Mouse (Mus musculus) megakaryocyte, embryonic 14.5 days (primary cell): ENCODE data around the gene Ap3s2. TPM values are rescaled to one million over a fixed set of nuclear protein-coding genes. Genes with fewer than 3 reads are reported as not detected.

Source experiments
- H3K27me3 ChIP-seq: replicated peaks from 2 replicates; pipeline ENCODE3; 2012; ENCODE audit warnings: inconsistent platforms
- H3K36me3 ChIP-seq: replicated peaks from 2 replicates; pipeline ENCODE3; 2012; ENCODE audit warnings: low read length, inconsistent platforms, mixed read lengths
- H3K4me1 ChIP-seq: 2 replicates; pipeline ENCODE4 v1.6.1; 2012; ENCODE audit warnings: inconsistent platforms
- H3K4me3 ChIP-seq: replicated peaks from 2 replicates; pipeline ENCODE3; 2012; ENCODE audit warnings: moderate library complexity, mild to moderate bottlenecking, inconsistent platforms
- H3K9me3 ChIP-seq: 2 replicates; pipeline ENCODE4 v1.6.1; 2012; ENCODE audit warnings: inconsistent platforms
- FLI1 ChIP-seq: IDR thresholded peaks from 2 replicates; pipeline ENCODE4 v1.6.1; 2012; ENCODE audit warnings: low read length, inconsistent platforms, mixed read lengths
- GATA1 ChIP-seq: IDR thresholded peaks from 3 replicates; pipeline ENCODE4 v1.6.1; 2012; ENCODE audit warnings: mixed read lengths, low read length, inconsistent platforms, borderline replicate concordance
- polyA plus RNA-seq: library from polyadenylated mRNA; stranded (reverse); fragments of >175 nt; gene quantifications from 2 replicates; pipeline ENCODE4 v1.2.3, GENCODE M21; 2012; ENCODE audit warnings: low replicate concordance; ENCODE audit not compliant: insufficient read depth

The Ap3s2 gene
- polyA plus RNA-seq, 1 experiment, result 5.0 TPM

GRCm38 (mm10) chr7:79847456-79848451 lies 72.7 kb downstream of the Ap3s2 start:
- Histone ChIP-seq H3K9me3 (no peaks in the 10 kb centered on the region), H3K27me3 (peaks cover 80% of the 10 kb centered on the region), H3K4me1 (peaks cover 24% of the 10 kb centered on the region), H3K36me3 (no peaks in the 10 kb centered on the region), H3K4me3 (peak overlapping the region; percentile 83)
- TF ChIP-seq GATA1, result no peak
- TF ChIP-seq FLI1, result no peak

- no peak overlapping the region for H3K4me3 ChIP-seq
- TF ChIP-seq FLI1 (no peak), GATA1 (no peak)
- peaks cover 89% of the 10 kb centered on the region for H3K27me3 ChIP-seq
- no peaks in the 10 kb centered on the region for H3K9me3 ChIP-seq
- H3K36me3 ChIP-seq, result no peaks in the 10 kb centered on the region
- H3K4me1 ChIP-seq, result peaks cover 24% of the 10 kb centered on the region
Measured at GRCm38 (mm10) chr7:79846342-79846741, 74.1 kb downstream of the Ap3s2 start.

GRCm38 (mm10) chr7:79844090-79844802 lies 76.2 kb downstream of the Ap3s2 start:
- Histone ChIP-seq H3K4me1 (peaks cover 24% of the 10 kb centered on the region), H3K9me3 (no peaks in the 10 kb centered on the region), H3K4me3 (no peak overlapping the region), H3K36me3 (no peaks in the 10 kb centered on the region), H3K27me3 (peaks cover 84% of the 10 kb centered on the region)
- TF ChIP-seq GATA1 (no peak), FLI1 (no peak)

GRCm38 (mm10) chr7:79842163-79842562 lies 78.3 kb downstream of the Ap3s2 start:
- Histone ChIP-seq H3K4me1 (peaks cover 15% of the 10 kb centered on the region), H3K36me3 (no peaks in the 10 kb centered on the region), H3K9me3 (no peaks in the 10 kb centered on the region), H3K4me3 (no peak overlapping the region), H3K27me3 (peaks cover 83% of the 10 kb centered on the region)
- TF ChIP-seq GATA1 (no peak), FLI1 (no peak)

GRCm38 (mm10) chr7:79837247-79837646 lies 83.2 kb downstream of the Ap3s2 start:
- H3K4me1 ChIP-seq, result no peaks in the 10 kb centered on the region
- H3K27me3 ChIP-seq, result peaks cover 72% of the 10 kb centered on the region
- no peaks in the 10 kb centered on the region for H3K9me3 ChIP-seq
- TF ChIP-seq GATA1 (no peak), FLI1 (no peak)
- H3K36me3 ChIP-seq, result no peaks in the 10 kb centered on the region
- no peak overlapping the region for H3K4me3 ChIP-seq

- Histone ChIP-seq H3K27me3 (peaks cover 59% of the 10 kb centered on the region), H3K9me3 (no peaks in the 10 kb centered on the region), H3K36me3 (no peaks in the 10 kb centered on the region), H3K4me1 (no peaks in the 10 kb centered on the region), H3K4me3 (no peak overlapping the region)
- no peak for TF ChIP-seq GATA1
- no peak for TF ChIP-seq FLI1
Measured at GRCm38 (mm10) chr7:79835196-79835595, 85.3 kb downstream of the Ap3s2 start.

- Histone ChIP-seq H3K4me1 (no peaks in the 10 kb centered on the region), H3K36me3 (no peaks in the 10 kb centered on the region), H3K27me3 (peaks cover 44% of the 10 kb centered on the region), H3K9me3 (no peaks in the 10 kb centered on the region), H3K4me3 (no peak overlapping the region)
- TF ChIP-seq FLI1 (no peak), GATA1 (no peak)
Measured at GRCm38 (mm10) chr7:79832980-79833379, 87.5 kb downstream of the Ap3s2 start.

GRCm38 (mm10) chr7:79831585-79831984 lies 88.9 kb downstream of the Ap3s2 start:
- Histone ChIP-seq H3K4me1 (no peaks in the 10 kb centered on the region), H3K9me3 (no peaks in the 10 kb centered on the region), H3K4me3 (no peak overlapping the region), H3K27me3 (peaks cover 46% of the 10 kb centered on the region), H3K36me3 (no peaks in the 10 kb centered on the region)
- no peak for TF ChIP-seq FLI1

GRCm38 (mm10) chr7:79831145-79831544 lies 89.3 kb downstream of the Ap3s2 start:
- TF ChIP-seq FLI1, result no peak
- TF ChIP-seq GATA1, result no peak
- no peak overlapping the region for H3K4me3 ChIP-seq
- H3K36me3 ChIP-seq, result no peaks in the 10 kb centered on the region
- no peaks in the 10 kb centered on the region for H3K9me3 ChIP-seq
- H3K4me1 ChIP-seq, result no peaks in the 10 kb centered on the region
- peaks cover 45% of the 10 kb centered on the region for H3K27me3 ChIP-seq

GRCm38 (mm10) chr7:79828341-79828740 lies 92.1 kb downstream of the Ap3s2 start:
- Histone ChIP-seq H3K27me3 (peaks cover 47% of the 10 kb centered on the region), H3K9me3 (peaks cover 6% of the 10 kb centered on the region; the same call in 1 of the 2 replicates), H3K4me3 (no peak overlapping the region), H3K36me3 (no peaks in the 10 kb centered on the region), H3K4me1 (no peaks in the 10 kb centered on the region)
- TF ChIP-seq GATA1 (no peak), FLI1 (no peak)

Other genes starting within 250 kb of the Ap3s2 start
- 1.4 TPM in 1 of 2 replicates, not detected in the other for gene Kif7, start 204.9 kb downstream of the Ap3s2 start, polyA plus RNA-seq
- 1.7 TPM in 1 of 2 replicates, not detected in the other for gene Plin1, start 187.7 kb downstream of the Ap3s2 start, polyA plus RNA-seq
- gene Pex11a, start 177.5 kb downstream of the Ap3s2 start, polyA plus RNA-seq, result 0.81 TPM in 1 of 2 replicates, not detected in the other
- not detected in 2 replicates for gene Wdr93, start 177.5 kb downstream of the Ap3s2 start, polyA plus RNA-seq
- gene Mesp1, start 126.9 kb downstream of the Ap3s2 start, polyA plus RNA-seq, result not detected in 2 replicates
- gene Mesp2, start 109.9 kb downstream of the Ap3s2 start, polyA plus RNA-seq, result not detected in 2 replicates
- 3.1 and 11.4 TPM in 2 replicates for gene Anpep, start 59.6 kb downstream of the Ap3s2 start, polyA plus RNA-seq
- 0.74 and 1.5 TPM in 2 replicates for gene Arpin, start 14.7 kb upstream of the Ap3s2 start, polyA plus RNA-seq
- 55.0 and 142 TPM in 2 replicates for gene Zfp710, start 104.2 kb upstream of the Ap3s2 start, polyA plus RNA-seq
- gene Idh2, start 194.7 kb upstream of the Ap3s2 start, polyA plus RNA-seq, result 14.1 and 79.2 TPM in 2 replicates